Mouse (Mus musculus) ES-Bruce4 (cell line): ENCODE results near the gene Arid5b. TPM values are rescaled to one million over a fixed set of nuclear protein-coding genes. Genes with fewer than 3 reads are reported as not detected.

Source experiments
- H3K27ac ChIP-seq: 2 replicates; pipeline ENCODE4 v1.5.1; 2012; ENCODE audit warnings: low read length, inconsistent platforms; ENCODE audit not compliant: insufficient read depth
- H3K27me3 ChIP-seq: 2 replicates; pipeline ENCODE4 v1.6.1; 2012; ENCODE audit warnings: mild to moderate bottlenecking, low read length, inconsistent platforms; ENCODE audit not compliant: control insufficient read depth, poor library complexity, insufficient read depth, severe bottlenecking
- H3K36me3 ChIP-seq: 2 replicates; pipeline ENCODE4 v1.6.1; 2012; ENCODE audit warnings: inconsistent platforms, mild to moderate bottlenecking, low read length, moderate library complexity; ENCODE audit not compliant: control insufficient read depth, poor library complexity, insufficient read depth, severe bottlenecking
- H3K4me1 ChIP-seq: one replicate; pipeline ENCODE4 v1.8.1; 2011; ENCODE audit warnings: low read length; ENCODE audit not compliant: control insufficient read depth, insufficient read depth
- H3K4me3 ChIP-seq: 2 replicates; pipeline ENCODE4 v1.5.1; 2011; ENCODE audit warnings: low read depth, mild to moderate bottlenecking, low read length
- H3K9ac ChIP-seq: 2 replicates; pipeline ENCODE4 v1.6.1; 2012; ENCODE audit warnings: low read depth, mild to moderate bottlenecking, inconsistent platforms; ENCODE audit not compliant: poor library complexity, severe bottlenecking
- H3K9me3 ChIP-seq: replicated peaks from 2 replicates; pipeline ENCODE4 v1.6.1; 2012; ENCODE audit warnings: mild to moderate bottlenecking, low read length, inconsistent platforms; ENCODE audit not compliant: control insufficient read depth, poor library complexity, insufficient read depth, severe bottlenecking
- CTCF ChIP-seq: IDR thresholded peaks from one replicate; pipeline ENCODE4 v1.8.1; 2011; ENCODE audit warnings: low read depth, low read length
- EP300 ChIP-seq: IDR thresholded peaks from 2 replicates; pipeline ENCODE4 v1.6.1; 2011; ENCODE audit warnings: low read depth, low read length; ENCODE audit not compliant: insufficient read depth
- POLR2A ChIP-seq: IDR thresholded peaks from one replicate; pipeline ENCODE4 v1.8.1; 2011; ENCODE audit warnings: low read length; ENCODE audit not compliant: insufficient read depth
- polyA plus RNA-seq: library from polyadenylated mRNA; stranded (reverse); fragments of >200 nt; gene quantifications from 2 replicates; pipeline ENCODE4 v1.2.4, GENCODE M21; 2011; ENCODE audit warnings: low read depth; ENCODE audit not compliant: missing spikeins, insufficient read depth, insufficient read length

The Arid5b gene
- polyA plus RNA-seq, 1 experiment: 48.3 TPM

GRCm38 (mm10) chr10:68263296-68263968 is 15.1 kb downstream of the Arid5b start:
- H3K27ac ChIP-seq: no peak overlapping the region
- H3K9me3 ChIP-seq: no peaks in the 10 kb centered on the region
- H3K36me3 ChIP-seq: no peaks in the 10 kb centered on the region
- H3K27me3 ChIP-seq: no peaks in the 10 kb centered on the region
- no peak overlapping the region for H3K4me3 ChIP-seq
- TF ChIP-seq EP300 (no peak), POLR2A (no peak), CTCF (no peak)
- no peak overlapping the region for H3K9ac ChIP-seq
- no peaks in the 10 kb centered on the region for H3K4me1 ChIP-seq

GRCm38 (mm10) chr10:68259601-68260000 is 18.9 kb downstream of the Arid5b start:
- Histone ChIP-seq H3K27ac (no peak overlapping the region), H3K9me3 (no peaks in the 10 kb centered on the region), H3K4me1 (peaks cover 1% of the 10 kb centered on the region), H3K9ac (no peak overlapping the region), H3K4me3 (no peak overlapping the region), H3K27me3 (no peaks in the 10 kb centered on the region), H3K36me3 (no peaks in the 10 kb centered on the region)
- TF ChIP-seq CTCF: no peak

- Histone ChIP-seq H3K4me3 (no peak overlapping the region), H3K27me3 (no peaks in the 10 kb centered on the region), H3K9ac (no peak overlapping the region), H3K36me3 (no peaks in the 10 kb centered on the region), H3K9me3 (no peaks in the 10 kb centered on the region), H3K27ac (no peak overlapping the region), H3K4me1 (peaks cover 1% of the 10 kb centered on the region)
- TF ChIP-seq POLR2A (no peak), CTCF (no peak), EP300 (no peak)
Observed at GRCm38 (mm10) chr10:68257358-68258056, 21.0 kb downstream of the Arid5b start.

- Histone ChIP-seq H3K36me3 (no peaks in the 10 kb centered on the region), H3K27me3 (no peaks in the 10 kb centered on the region), H3K9me3 (no peaks in the 10 kb centered on the region), H3K4me1 (peaks cover 1% of the 10 kb centered on the region), H3K4me3 (no peak overlapping the region), H3K27ac (no peak overlapping the region), H3K9ac (no peak overlapping the region)
- TF ChIP-seq CTCF (no peak), POLR2A (no peak), EP300 (no peak)
Observed at GRCm38 (mm10) chr10:68256134-68256533, 22.4 kb downstream of the Arid5b start.

- H3K27ac ChIP-seq: no peak overlapping the region
- H3K9me3 ChIP-seq: no peaks in the 10 kb centered on the region
- no peak overlapping the region for H3K9ac ChIP-seq
- H3K27me3 ChIP-seq: no peaks in the 10 kb centered on the region
- no peaks in the 10 kb centered on the region for H3K36me3 ChIP-seq
- H3K4me3 ChIP-seq: no peak overlapping the region
- peaks cover 3% of the 10 kb centered on the region for H3K4me1 ChIP-seq
- TF ChIP-seq POLR2A (no peak), EP300 (no peak), CTCF (no peak)
Observed at GRCm38 (mm10) chr10:68253452-68254117, 25.0 kb downstream of the Arid5b start.

GRCm38 (mm10) chr10:68252650-68253049 is 25.9 kb downstream of the Arid5b start:
- no peak for TF ChIP-seq CTCF
- no peak for TF ChIP-seq EP300
- no peak for TF ChIP-seq POLR2A
- H3K4me1 ChIP-seq: peaks cover 3% of the 10 kb centered on the region

More at GRCm38 (mm10) chr10:68252650-68253049, 25.9 kb downstream of the Arid5b start:
- no peak overlapping the region for H3K9ac ChIP-seq
- no peaks in the 10 kb centered on the region for H3K9me3 ChIP-seq
- no peak overlapping the region for H3K27ac ChIP-seq
- no peak overlapping the region for H3K4me3 ChIP-seq
- no peaks in the 10 kb centered on the region for H3K27me3 ChIP-seq
- no peaks in the 10 kb centered on the region for H3K36me3 ChIP-seq
